Mouse (Mus musculus) lung, postnatal 10 days (tissue): ENCODE results near the gene Rsl24d1.
A peak's percentile ranks its signal among the peaks of the same experiment; 100 is the strongest.
"Not testable (repeated sequence)": the region's sequence is repeated elsewhere in the genome, so short reads cannot be mapped to it uniquely, and the experiment has no call there.

ENCODE experiments used
- DNase-seq: peaks from one replicate; pipeline ENCODE4 v3.0.0; 2021

Rsl24d1 gene

GRCm38 (mm10) chr9:73103159-73103879 is 9.9 kb upstream of the Rsl24d1 start:
- peak; percentile 54 for DNase-seq

- no peak for DNase-seq
These were observed 9.4 kb upstream of the Rsl24d1 start for GRCm38 (mm10) chr9:73103880-73104198.

- DNase-seq: no peak
These were observed 8.1 kb upstream of the Rsl24d1 start for GRCm38 (mm10) chr9:73105141-73105540.

GRCm38 (mm10) chr9:73105771-73106170 is 7.5 kb upstream of the Rsl24d1 start:
- DNase-seq: no peak

GRCm38 (mm10) chr9:73116704-73117103 is 3.5 kb downstream of the Rsl24d1 start:
- DNase-seq: not testable (repeated sequence)

GRCm38 (mm10) chr9:73118012-73118411 is 4.8 kb downstream of the Rsl24d1 start:
- DNase-seq: no peak

- peak; percentile 43 for DNase-seq
These were observed 8.5 kb downstream of the Rsl24d1 start for GRCm38 (mm10) chr9:73121735-73122134.

GRCm38 (mm10) chr9:73125043-73125570 is 11.9 kb downstream of the Rsl24d1 start:
- no peak for DNase-seq

- no peak for DNase-seq
These were observed 14.2 kb downstream of the Rsl24d1 start for GRCm38 (mm10) chr9:73127457-73127856.

GRCm38 (mm10) chr9:73129875-73130274 is 16.6 kb downstream of the Rsl24d1 start:
- no peak for DNase-seq

- DNase-seq: no peak
These were observed 17.3 kb downstream of the Rsl24d1 start for GRCm38 (mm10) chr9:73130529-73130928.

GRCm38 (mm10) chr9:73137341-73137886 is 24.2 kb downstream of the Rsl24d1 start:
- DNase-seq: no peak

GRCm38 (mm10) chr9:73154347-73154746 is 41.1 kb downstream of the Rsl24d1 start:
- no peak for DNase-seq

GRCm38 (mm10) chr9:73157968-73158367 is 44.7 kb downstream of the Rsl24d1 start:
- DNase-seq: peak; percentile 3

- DNase-seq: peak; percentile 16
These were observed 46.0 kb downstream of the Rsl24d1 start for GRCm38 (mm10) chr9:73159265-73159664.

GRCm38 (mm10) chr9:73162571-73163333 is 49.5 kb downstream of the Rsl24d1 start:
- peak; percentile 83 for DNase-seq

- DNase-seq: no peak
These were observed 52.4 kb downstream of the Rsl24d1 start for GRCm38 (mm10) chr9:73165631-73166030.
